Mouse (Mus musculus) heart, embryonic 13.5 days (tissue): ENCODE data around the gene Shc1. TPM values are rescaled to one million over a fixed set of nuclear protein-coding genes. Genes with fewer than 3 reads are reported as not detected.
A peak's percentile ranks its signal among the peaks of the same experiment; 100 is the strongest.

ENCODE experiments used
- ATAC-seq: fragments of 200-750 bp; cut with Nextera tagmentation; 2 replicates; pipeline ENCODE4 v1.8.0; 2017; ENCODE audit warnings: moderate TSS enrichment; ENCODE audit not compliant: insufficient number of reproducible peaks, low FRiP score, low TSS enrichment; ENCODE audit errors: extremely low read depth
- H3K27ac ChIP-seq: fragments of 300-500 bp; sonication (generic); replicated peaks from 2 replicates; pipeline ENCODE4 v1.5.1; 2015; ENCODE audit warnings: moderate library complexity, mild to moderate bottlenecking, inconsistent platforms
- H3K27me3 ChIP-seq: fragments of 300-500 bp; sonication (generic); replicated peaks from 2 replicates; pipeline ENCODE4 v1.6.1; 2015; ENCODE audit warnings: mild to moderate bottlenecking, inconsistent platforms
- H3K36me3 ChIP-seq: fragments of 300-500 bp; sonication (generic); 2 replicates; pipeline ENCODE4 v1.6.1; 2015; ENCODE audit warnings: mild to moderate bottlenecking, inconsistent platforms
- H3K4me1 ChIP-seq: fragments of 300-500 bp; sonication (generic); 2 replicates; pipeline ENCODE4 v1.6.1; 2015; ENCODE audit warnings: inconsistent platforms
- H3K4me2 ChIP-seq: fragments of 300-500 bp; sonication (generic); 2 replicates; pipeline ENCODE4 v1.6.1; 2015; ENCODE audit warnings: inconsistent platforms, mild to moderate bottlenecking, moderate library complexity
- H3K4me3 ChIP-seq: fragments of 300-500 bp; sonication (generic); 2 replicates; pipeline ENCODE4 v1.5.1; 2015; ENCODE audit warnings: moderate library complexity, mild to moderate bottlenecking, inconsistent platforms
- H3K9ac ChIP-seq: fragments of 300-500 bp; sonication (generic); 2 replicates; pipeline ENCODE4 v1.6.1; 2015; ENCODE audit warnings: inconsistent platforms, mild to moderate bottlenecking, moderate library complexity
- H3K9me3 ChIP-seq: fragments of 300-500 bp; sonication (generic); 2 replicates; pipeline ENCODE4 v1.6.1; 2016; ENCODE audit warnings: inconsistent platforms
- WGBS: fragments of 180-500 bp; shearing (Covaris S2); methylation state at CpG from one replicate; pipeline ENCODE4 v1.1.7; 2015; ENCODE audit warnings: mixed read lengths; 5-methylcytosine and 5-hydroxymethylcytosine counted together
- polyA plus RNA-seq: library from polyadenylated mRNA; unstranded; fragments of >200 nt; fragmentation: Nextera tagmentation; extraction: Ambion mirVana; gene quantifications from 2 replicates; pipeline ENCODE4 v1.2.1, GENCODE M21; 2015

The Shc1 gene
- polyA plus RNA-seq, 1 experiment from 2014 or later, result 63.4 TPM

DNA sequence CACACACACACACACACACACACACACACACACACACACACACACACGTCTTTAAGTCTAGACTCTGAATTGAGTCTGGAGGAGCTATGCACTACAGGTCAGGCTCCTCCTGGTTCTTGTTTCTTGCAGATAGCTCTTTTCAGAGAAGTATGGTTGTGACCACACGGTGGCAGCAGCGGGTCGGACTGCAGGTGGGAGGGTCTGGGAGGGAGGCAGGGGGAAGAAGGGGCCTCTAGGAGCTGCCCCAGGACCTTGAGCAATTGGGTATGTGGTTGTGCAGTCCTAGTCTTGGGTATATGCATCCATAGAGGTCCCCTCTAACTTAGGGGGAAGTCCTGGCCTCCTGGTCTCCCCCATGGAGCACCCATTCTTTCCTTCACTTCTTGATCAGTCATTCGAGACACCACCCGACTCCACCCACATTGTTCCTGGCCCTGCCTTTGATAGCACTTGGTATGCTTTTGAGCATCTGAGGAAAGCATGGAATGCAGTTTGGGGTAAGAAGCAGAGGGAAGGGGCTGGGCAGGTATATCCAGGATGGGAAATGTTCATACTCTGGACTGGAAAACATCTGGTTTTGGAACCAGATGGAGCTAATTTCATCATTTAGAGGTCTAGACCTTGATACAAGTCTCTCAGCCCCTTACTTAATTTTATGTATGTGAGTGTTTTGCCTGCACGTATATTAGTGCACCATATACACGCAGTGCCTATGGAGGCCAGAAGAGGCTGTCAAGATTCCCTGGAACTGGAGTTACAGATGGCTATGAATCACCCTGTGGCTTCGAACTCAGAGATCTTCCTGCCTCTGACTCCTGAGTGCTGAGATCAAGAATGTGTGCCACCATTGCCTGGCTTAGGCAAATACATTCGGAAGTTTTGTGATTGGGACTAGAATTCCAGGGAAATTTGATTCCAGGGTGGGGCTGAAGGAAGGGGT, 38.8 kb downstream of the Shc1 start:
- no peak overlapping the region for H3K4me2 ChIP-seq
- no peak overlapping the region for H3K4me3 ChIP-seq
- H3K9ac ChIP-seq, result no peak overlapping the region
- peaks cover 8% of the 10 kb centered on the region; the same call in 1 of the 2 replicates for H3K36me3 ChIP-seq
- H3K9me3 ChIP-seq, result no peaks in the 10 kb centered on the region
- H3K27me3 ChIP-seq, result no peaks in the 10 kb centered on the region
- no peak for ATAC-seq
- WGBS, result 40% methylated on average over 10 of the region's 10 CpGs
- no peak overlapping the region for H3K27ac ChIP-seq
- peaks cover 33% of the 10 kb centered on the region for H3K4me1 ChIP-seq

DNA sequence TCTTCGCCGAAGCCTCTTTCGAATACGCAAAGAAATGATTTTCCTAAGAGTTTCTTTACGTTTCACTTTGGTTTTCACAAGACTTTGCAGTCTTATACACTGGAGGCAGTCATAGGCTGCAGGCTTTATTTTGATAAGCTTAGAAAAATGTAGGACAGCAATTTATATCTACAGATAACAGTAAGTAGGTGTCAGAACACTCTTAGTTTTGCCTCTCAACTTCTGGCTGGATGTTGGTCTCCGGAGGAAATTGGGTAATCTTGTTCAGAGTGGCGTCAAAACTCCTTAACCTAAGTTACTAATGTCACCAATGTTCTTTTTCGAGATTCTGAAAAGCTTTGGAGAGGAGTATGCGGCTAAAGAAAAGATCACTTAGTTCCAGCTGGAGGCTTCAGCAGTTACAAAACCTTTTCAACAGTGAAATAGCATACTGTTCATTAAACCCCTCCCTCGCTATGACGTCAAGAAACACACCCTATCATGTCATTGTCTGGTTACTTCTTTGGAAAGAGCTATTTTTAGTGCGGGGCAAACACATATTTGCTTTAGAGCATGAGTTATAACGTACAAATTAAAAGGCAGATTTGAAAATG, 40.2 kb downstream of the Shc1 start:
- Histone ChIP-seq H3K9ac (peak overlapping the region; percentile 89; the same call in 1 of the 2 replicates), H3K27ac (peak overlapping the region; percentile 89), H3K4me3 (peak overlapping the region; percentile 72), H3K27me3 (no peaks in the 10 kb centered on the region), H3K4me1 (peaks cover 27% of the 10 kb centered on the region), H3K36me3 (peaks cover 9% of the 10 kb centered on the region; the same call in 1 of the 2 replicates), H3K4me2 (peak overlapping the region; percentile 88), H3K9me3 (no peaks in the 10 kb centered on the region)
- 40% methylated on average over 13 of the region's 13 CpGs for WGBS
- no peak; the same call in 1 of the 2 replicates for ATAC-seq

DNA sequence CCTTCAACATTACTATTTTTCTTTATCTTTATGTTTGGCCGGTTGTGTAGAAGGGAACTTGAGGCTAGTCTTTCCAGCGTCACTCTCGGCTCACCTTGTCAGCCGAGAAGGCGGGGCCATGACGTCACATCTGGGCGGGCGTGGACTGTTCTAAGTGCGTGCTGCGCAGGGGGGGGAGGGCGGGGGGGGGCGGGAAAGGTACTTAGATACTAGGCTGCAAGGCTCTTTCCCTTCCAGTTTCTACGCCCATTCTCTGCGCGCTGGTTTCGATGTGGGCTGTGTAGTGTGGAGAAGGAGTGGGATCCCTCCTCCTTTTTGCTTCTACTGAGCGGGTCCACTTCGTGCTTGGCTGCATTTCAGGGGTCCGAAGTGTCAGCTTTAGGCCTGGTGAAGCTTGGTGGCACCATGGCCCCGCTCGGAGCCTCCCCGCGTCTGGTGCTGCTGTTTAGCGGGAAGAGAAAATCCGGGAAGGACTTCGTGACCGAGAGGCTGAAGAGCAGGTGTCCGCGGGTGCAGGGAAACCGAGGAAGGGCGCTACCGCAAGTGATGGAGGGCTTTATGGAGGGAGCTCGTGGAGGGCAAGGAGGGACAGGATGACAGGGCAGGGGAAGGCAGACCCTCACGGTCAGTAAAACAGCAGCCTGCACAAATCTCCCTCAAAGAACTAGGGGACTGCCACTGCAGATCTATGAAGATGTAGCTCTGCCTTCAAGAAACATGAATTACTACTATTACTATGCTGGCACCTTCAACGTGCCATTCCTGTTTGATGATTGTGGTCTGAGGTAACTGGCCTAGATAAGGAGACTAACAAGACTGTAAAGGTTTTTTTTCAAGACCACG, 40.9 kb downstream of the Shc1 start:
- H3K4me1 ChIP-seq, result peaks cover 27% of the 10 kb centered on the region
- peak; percentile 76 for ATAC-seq
- peak overlapping the region; percentile 72 for H3K4me3 ChIP-seq
- peak overlapping the region; percentile 88 for H3K4me2 ChIP-seq
- peak overlapping the region; percentile 89 for H3K9ac ChIP-seq
- no peaks in the 10 kb centered on the region for H3K9me3 ChIP-seq
- peaks cover 9% of the 10 kb centered on the region; the same call in 1 of the 2 replicates for H3K36me3 ChIP-seq
- peak overlapping the region; percentile 89 for H3K27ac ChIP-seq
- no peaks in the 10 kb centered on the region for H3K27me3 ChIP-seq
- under 1% methylated on average over 33 of the region's 36 CpGs for WGBS

DNA sequence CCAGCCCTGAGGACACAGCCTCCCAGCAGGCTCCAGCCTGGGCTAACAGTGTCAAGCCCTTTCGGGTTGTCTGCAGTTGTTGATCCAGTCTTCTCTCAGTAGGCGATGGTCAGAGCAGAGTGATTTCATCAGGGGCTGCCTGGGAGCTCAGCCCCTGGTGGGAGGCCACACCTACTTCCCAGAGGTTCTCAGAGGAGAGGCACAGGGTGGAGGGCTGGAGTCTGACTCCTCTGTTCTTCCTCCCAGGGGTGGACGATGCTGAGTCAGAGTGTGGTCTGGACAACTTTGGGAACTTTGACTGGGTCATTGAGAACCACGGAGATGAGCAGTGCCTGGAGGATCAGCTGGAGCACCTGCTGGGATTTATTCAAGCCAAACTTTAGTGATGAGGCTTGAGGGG, 50.0 kb downstream of the Shc1 start:
- 49% methylated on average over 4 of the region's 4 CpGs for WGBS
- Histone ChIP-seq H3K27ac (no peak overlapping the region), H3K4me1 (no peaks in the 10 kb centered on the region), H3K36me3 (peaks cover 39% of the 10 kb centered on the region), H3K9me3 (no peaks in the 10 kb centered on the region), H3K4me2 (no peak overlapping the region), H3K9ac (no peak overlapping the region), H3K4me3 (no peak overlapping the region), H3K27me3 (no peaks in the 10 kb centered on the region)
- ATAC-seq, result no peak

DNA sequence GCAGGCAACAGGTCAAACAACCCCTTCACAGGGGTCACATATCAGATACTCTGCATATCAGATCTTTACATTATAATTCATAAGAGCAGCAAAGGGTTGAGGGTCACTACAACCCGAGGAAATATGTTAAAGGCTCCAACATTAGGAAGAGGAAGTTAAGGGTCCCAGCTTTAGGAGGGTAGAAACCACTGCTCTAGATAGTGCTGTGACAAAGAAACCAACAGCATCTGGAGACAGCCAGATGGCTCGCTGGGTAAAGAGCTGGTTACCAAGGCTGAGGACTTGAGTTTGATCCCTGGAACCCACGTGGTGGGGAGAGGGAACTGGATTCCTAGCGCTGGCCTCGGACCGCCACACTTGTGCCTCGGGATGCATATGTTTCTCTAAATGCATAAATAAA, 54.0 kb downstream of the Shc1 start:
- no peak overlapping the region for H3K9ac ChIP-seq
- peaks cover 27% of the 10 kb centered on the region for H3K36me3 ChIP-seq
- H3K27me3 ChIP-seq, result no peaks in the 10 kb centered on the region
- H3K9me3 ChIP-seq, result no peaks in the 10 kb centered on the region
- 70% methylated on average over 7 of the region's 7 CpGs for WGBS
- H3K27ac ChIP-seq, result no peak overlapping the region
- H3K4me3 ChIP-seq, result no peak overlapping the region
- no peak for ATAC-seq
- no peaks in the 10 kb centered on the region for H3K4me1 ChIP-seq
- no peak overlapping the region for H3K4me2 ChIP-seq

DNA sequence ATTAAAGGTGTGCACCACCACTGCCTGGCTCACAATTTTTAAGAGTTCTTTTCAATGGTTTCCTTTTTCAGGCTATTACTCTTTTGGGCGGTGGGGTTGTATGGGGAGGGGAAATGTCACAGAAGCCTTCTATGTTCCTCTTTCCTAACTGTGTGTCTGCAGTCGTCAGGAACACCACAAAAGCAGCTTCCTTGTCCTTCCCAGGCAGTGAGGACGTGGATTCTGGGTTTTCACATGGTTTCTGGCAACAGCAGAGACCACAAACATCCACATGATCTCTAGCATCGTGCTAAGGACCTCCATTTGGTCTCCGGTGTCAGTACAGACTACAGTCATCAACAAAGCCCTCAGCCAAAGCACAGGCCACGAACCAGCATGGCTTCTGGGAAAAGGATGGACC, 55.6 kb downstream of the Shc1 start:
- H3K4me3 ChIP-seq, result no peak overlapping the region
- 72% methylated on average over 6 of the region's 6 CpGs for WGBS
- ATAC-seq, result no peak

DNA sequence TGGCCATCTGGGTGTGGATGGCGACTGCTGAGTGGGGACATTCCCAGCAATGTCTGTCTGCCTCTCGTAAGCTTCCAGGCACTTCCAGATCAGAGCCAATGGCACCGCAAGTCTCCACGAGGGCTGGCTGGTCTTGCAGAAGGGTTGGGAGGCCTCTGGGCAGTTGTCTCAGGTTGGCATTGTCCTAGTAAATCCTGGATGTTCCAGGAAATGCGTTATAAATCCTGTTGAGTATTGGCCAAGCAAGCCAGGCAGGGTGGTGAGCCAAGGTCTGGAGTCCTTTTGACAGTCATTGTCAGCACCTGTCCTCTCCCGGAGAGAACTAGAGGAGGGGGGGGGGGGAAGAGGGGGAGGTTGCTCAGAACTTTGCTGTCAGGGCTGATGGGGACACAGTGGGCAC, 60.8 kb downstream of the Shc1 start:
- no peak for ATAC-seq
- H3K4me1 ChIP-seq, result no peaks in the 10 kb centered on the region
- H3K4me3 ChIP-seq, result no peak overlapping the region
- 60% methylated on average over 6 of the region's 6 CpGs for WGBS
- H3K27ac ChIP-seq, result no peak overlapping the region
- H3K27me3 ChIP-seq, result no peaks in the 10 kb centered on the region
- no peaks in the 10 kb centered on the region for H3K36me3 ChIP-seq
- H3K9ac ChIP-seq, result no peak overlapping the region
- H3K4me2 ChIP-seq, result no peak overlapping the region
- H3K9me3 ChIP-seq, result no peaks in the 10 kb centered on the region

More for the DNA sequence above, 55.6 kb downstream of the Shc1 start:
- peaks cover 11% of the 10 kb centered on the region for H3K36me3 ChIP-seq
- H3K4me1 ChIP-seq, result no peaks in the 10 kb centered on the region
- no peak overlapping the region for H3K27ac ChIP-seq
- H3K9me3 ChIP-seq, result no peaks in the 10 kb centered on the region
- H3K9ac ChIP-seq, result no peak overlapping the region
- no peaks in the 10 kb centered on the region for H3K27me3 ChIP-seq
- H3K4me2 ChIP-seq, result no peak overlapping the region

Other genes with a start within 250 kb of the Shc1 start
- gene Scamp3, start 241.0 kb upstream of the Shc1 start, polyA plus RNA-seq, result 83.4 and 88.1 TPM in 2 replicates
- gene Fam189b, start 235.3 kb upstream of the Shc1 start, polyA plus RNA-seq, result 12.8 and 13.5 TPM in 2 replicates
- gene Gba, start 215.5 kb upstream of the Shc1 start, polyA plus RNA-seq, result 32.7 and 34.8 TPM in 2 replicates
- gene Thbs3, start 203.3 kb upstream of the Shc1 start, polyA plus RNA-seq, result 15.6 and 16.2 TPM in 2 replicates
- 125 and 126 TPM in 2 replicates for gene Mtx1, start 191.4 kb upstream of the Shc1 start, polyA plus RNA-seq
- 0.59 and 1.1 TPM in 2 replicates for gene Muc1, start 189.4 kb upstream of the Shc1 start, polyA plus RNA-seq
- gene Krtcap2, start 172.5 kb upstream of the Shc1 start, polyA plus RNA-seq, result 216 and 229 TPM in 2 replicates
- gene Trim46, start 172.1 kb upstream of the Shc1 start, polyA plus RNA-seq, result 0.70 and 0.76 TPM in 2 replicates
- gene Dpm3, start 159.1 kb upstream of the Shc1 start, polyA plus RNA-seq, result 77.5 and 85.1 TPM in 2 replicates
- 40.6 and 40.7 TPM in 2 replicates for gene Slc50a1, start 147.9 kb upstream of the Shc1 start, polyA plus RNA-seq
- gene Efna1, start 137.3 kb upstream of the Shc1 start, polyA plus RNA-seq, result 33.3 and 38.4 TPM in 2 replicates
- gene Efna3, start 95.5 kb upstream of the Shc1 start, polyA plus RNA-seq, result 1.8 and 1.9 TPM in 2 replicates
- gene Efna4, start 80.4 kb upstream of the Shc1 start, polyA plus RNA-seq, result 9.9 and 10.2 TPM in 2 replicates
- 58.3 and 58.9 TPM in 2 replicates for gene Adam15, start 68.4 kb upstream of the Shc1 start, polyA plus RNA-seq
- gene Dcst2, start 56.5 kb upstream of the Shc1 start, polyA plus RNA-seq, result 0.08 TPM in 1 of 2 replicates, not detected in the other
- gene Dcst1, start 53.2 kb upstream of the Shc1 start, polyA plus RNA-seq, result 0.09 and 0.10 TPM in 2 replicates
- 1.9 and 2.1 TPM in 2 replicates for gene Zbtb7b, start 23.7 kb upstream of the Shc1 start, polyA plus RNA-seq
- gene Lenep, start 15.7 kb upstream of the Shc1 start, polyA plus RNA-seq, result 0.75 TPM in 1 of 2 replicates, not detected in the other
- gene Flad1, start 6.6 kb upstream of the Shc1 start, polyA plus RNA-seq, result 30.3 and 32.0 TPM in 2 replicates
- 339 and 400 TPM in 2 replicates for gene Cks1b, start 60 bp upstream of the Shc1 start, polyA plus RNA-seq
- 24.3 and 24.8 TPM in 2 replicates for gene Pygo2, start 11.8 kb downstream of the Shc1 start, polyA plus RNA-seq
- 61.3 and 64.1 TPM in 2 replicates for gene Pbxip1, start 18.3 kb downstream of the Shc1 start, polyA plus RNA-seq
- 47.6 and 58.3 TPM in 2 replicates for gene Pmvk, start 36.1 kb downstream of the Shc1 start, polyA plus RNA-seq
- 2.2 and 2.3 TPM in 2 replicates for gene Kcnn3, start 101.7 kb downstream of the Shc1 start, polyA plus RNA-seq